Mouse (Mus musculus) hindbrain, postnatal 0 days (tissue): ENCODE measurements at regions not wholly inside any gene's neighbourhood (a gene's known extent, or its start where the extent isn't known, plus 50 kb on each side); places are given as distances from the start of the nearest gene placed in this dataset.

Source experiments
- ATAC-seq: fragments of 200-750 bp; cut with Nextera tagmentation; 2 replicates; pipeline ENCODE4 v1.8.0; 2017; ENCODE audit warnings: mild to moderate bottlenecking, moderate TSS enrichment, moderate library complexity
- DNase-seq: peaks from one replicate; pipeline ENCODE4 v3.0.0-alpha.2; 2015; ENCODE audit warnings: low spot score
- H3K27ac ChIP-seq: fragments of 300-500 bp; sonication (generic); 2 replicates; pipeline ENCODE4 v1.5.1; 2014; ENCODE audit warnings: mild to moderate bottlenecking
- H3K27me3 ChIP-seq: fragments of 300-500 bp; sonication (generic); 2 replicates; pipeline ENCODE4 v1.6.1; 2014; ENCODE audit warnings: low read length, mixed read lengths; ENCODE audit not compliant: insufficient read depth
- H3K36me3 ChIP-seq: fragments of 300-500 bp; sonication (generic); 2 replicates; pipeline ENCODE4 v1.6.1; 2014; ENCODE audit warnings: low read length, mixed read lengths; ENCODE audit not compliant: insufficient read depth
- H3K4me1 ChIP-seq: fragments of 300-500 bp; sonication (generic); 2 replicates; pipeline ENCODE4 v1.6.1; 2014; ENCODE audit warnings: antibody characterized with exemption, low read length, mixed read lengths; ENCODE audit not compliant: insufficient read depth
- H3K4me2 ChIP-seq: fragments of 300-500 bp; sonication (generic); 2 replicates; pipeline ENCODE4 v1.6.1; 2014; ENCODE audit warnings: low read depth, mild to moderate bottlenecking, low read length, moderate library complexity, mixed read lengths
- H3K4me3 ChIP-seq: fragments of 300-500 bp; sonication (generic); 2 replicates; pipeline ENCODE4 v1.5.1; 2014; ENCODE audit warnings: low read length
- H3K9ac ChIP-seq: fragments of 300-500 bp; sonication (generic); replicated peaks from 2 replicates; pipeline ENCODE4 v1.6.1; 2014; ENCODE audit warnings: mild to moderate bottlenecking, low read length, moderate library complexity, mixed read lengths
- H3K9me3 ChIP-seq: fragments of 300-500 bp; sonication (generic); 2 replicates; pipeline ENCODE4 v1.6.1; 2016; ENCODE audit warnings: low read length, mixed read lengths
- CTCF ChIP-seq: IDR thresholded peaks from 2 replicates; pipeline ENCODE4 v1.5.1; 2016; ENCODE audit warnings: antibody characterized with exemption, control low read depth, low read depth
- WGBS: fragments of 180-500 bp; shearing (Covaris S2); extraction: QIAGEN DNeasy Blood & Tissue Kit; methylation state at CpG from one replicate; pipeline ENCODE4 v1.1.7; 2014; 5-methylcytosine and 5-hydroxymethylcytosine counted together

GRCm38 (mm10) chr2:48609466-48609865 is 204.4 kb upstream of the Acvr2a start:
- Histone ChIP-seq H3K4me1 (no peaks in the 10 kb centered on the region), H3K27me3 (no peaks in the 10 kb centered on the region), H3K36me3 (no peaks in the 10 kb centered on the region), H3K27ac (no peak overlapping the region), H3K9ac (no peak overlapping the region), H3K9me3 (no peaks in the 10 kb centered on the region), H3K4me2 (no peak overlapping the region), H3K4me3 (no peak overlapping the region)
- no peak for TF ChIP-seq CTCF
- 91% methylated on average over 3 of the region's 3 CpGs for WGBS
- DNase-seq (no peak), ATAC-seq (no peak)

GRCm38 (mm10) chr2:48612251-48612650 is 201.7 kb upstream of the Acvr2a start:
- no peak overlapping the region for H3K4me2 ChIP-seq
- WGBS: 61% methylated on average over 3 of the region's 3 CpGs
- H3K9ac ChIP-seq: no peak overlapping the region
- H3K4me3 ChIP-seq: no peak overlapping the region
- no peaks in the 10 kb centered on the region for H3K27me3 ChIP-seq
- H3K36me3 ChIP-seq: no peaks in the 10 kb centered on the region
- no peak overlapping the region for H3K27ac ChIP-seq
- H3K4me1 ChIP-seq: no peaks in the 10 kb centered on the region
- no peak for DNase-seq
- no peak for TF ChIP-seq CTCF
- ATAC-seq: no peak
- no peaks in the 10 kb centered on the region for H3K9me3 ChIP-seq

GRCm38 (mm10) chr2:48617141-48617699 is 196.7 kb upstream of the Acvr2a start:
- H3K36me3 ChIP-seq: no peaks in the 10 kb centered on the region
- H3K27ac ChIP-seq: no peak overlapping the region
- TF ChIP-seq CTCF: no peak
- H3K9me3 ChIP-seq: no peaks in the 10 kb centered on the region
- DNase-seq: no peak
- H3K4me1 ChIP-seq: no peaks in the 10 kb centered on the region
- H3K4me3 ChIP-seq: no peak overlapping the region
- no peak for ATAC-seq
- H3K27me3 ChIP-seq: no peaks in the 10 kb centered on the region
- no peak overlapping the region for H3K9ac ChIP-seq
- H3K4me2 ChIP-seq: no peak overlapping the region
- WGBS: 24% methylated on average over 3 of the region's 3 CpGs

- H3K4me3 ChIP-seq: no peak overlapping the region
Measured at GRCm38 (mm10) chr2:48619042-48619441, 194.9 kb upstream of the Acvr2a start.

GRCm38 (mm10) chr2:48620815-48621214 is 193.1 kb upstream of the Acvr2a start:
- Histone ChIP-seq H3K27ac (no peak overlapping the region), H3K27me3 (no peaks in the 10 kb centered on the region), H3K9me3 (no peaks in the 10 kb centered on the region), H3K4me1 (no peaks in the 10 kb centered on the region), H3K4me2 (no peak overlapping the region), H3K36me3 (no peaks in the 10 kb centered on the region), H3K9ac (no peak overlapping the region), H3K4me3 (no peak overlapping the region)
- DNase-seq: no peak
- no peak for TF ChIP-seq CTCF
- 64% methylated on average over 3 of the region's 3 CpGs for WGBS
- ATAC-seq: no peak

More at GRCm38 (mm10) chr2:48619042-48619441, 194.9 kb upstream of the Acvr2a start:
- Histone ChIP-seq H3K9me3 (no peaks in the 10 kb centered on the region), H3K36me3 (no peaks in the 10 kb centered on the region), H3K27me3 (no peaks in the 10 kb centered on the region), H3K9ac (no peak overlapping the region), H3K4me2 (no peak overlapping the region), H3K27ac (no peak overlapping the region), H3K4me1 (no peaks in the 10 kb centered on the region)
- TF ChIP-seq CTCF: no peak
- no peak for DNase-seq
- WGBS: 65% methylated on average over 5 of the region's 5 CpGs
- ATAC-seq: no peak

- no peak for ATAC-seq
- no peak for TF ChIP-seq CTCF
- no peak overlapping the region for H3K27ac ChIP-seq
- no peak overlapping the region for H3K9ac ChIP-seq
- H3K4me2 ChIP-seq: no peak overlapping the region
- no peaks in the 10 kb centered on the region for H3K27me3 ChIP-seq
- DNase-seq: peak; percentile 18
- whole genome bisulfite sequencing: 48% methylated on average over 1 of the region's 1 CpGs
- no peaks in the 10 kb centered on the region for H3K9me3 ChIP-seq
- no peaks in the 10 kb centered on the region for H3K36me3 ChIP-seq
- H3K4me1 ChIP-seq: no peaks in the 10 kb centered on the region
- no peak overlapping the region for H3K4me3 ChIP-seq
Measured at GRCm38 (mm10) chr2:48622316-48622715, 191.6 kb upstream of the Acvr2a start.

- WGBS: 52% methylated on average over 6 of the region's 6 CpGs
- Histone ChIP-seq H3K4me1 (no peaks in the 10 kb centered on the region), H3K27ac (no peak overlapping the region), H3K9me3 (no peaks in the 10 kb centered on the region), H3K9ac (no peak overlapping the region), H3K27me3 (no peaks in the 10 kb centered on the region), H3K4me2 (no peak overlapping the region), H3K4me3 (no peak overlapping the region), H3K36me3 (no peaks in the 10 kb centered on the region)
- no peak for DNase-seq
- ATAC-seq: no peak
- TF ChIP-seq CTCF: no peak
Measured at GRCm38 (mm10) chr2:48624040-48624439, 189.9 kb upstream of the Acvr2a start.
